Mouse (Mus musculus): ENCODE data around the gene Draxin. TPM values are rescaled to one million over a fixed set of nuclear protein-coding genes. Genes with fewer than 3 reads are reported as not detected.

The Draxin gene
- total and polyA plus RNA-seq, 2 experiments from 2014 or later = 8.7 to 40.5 TPM

DNA sequence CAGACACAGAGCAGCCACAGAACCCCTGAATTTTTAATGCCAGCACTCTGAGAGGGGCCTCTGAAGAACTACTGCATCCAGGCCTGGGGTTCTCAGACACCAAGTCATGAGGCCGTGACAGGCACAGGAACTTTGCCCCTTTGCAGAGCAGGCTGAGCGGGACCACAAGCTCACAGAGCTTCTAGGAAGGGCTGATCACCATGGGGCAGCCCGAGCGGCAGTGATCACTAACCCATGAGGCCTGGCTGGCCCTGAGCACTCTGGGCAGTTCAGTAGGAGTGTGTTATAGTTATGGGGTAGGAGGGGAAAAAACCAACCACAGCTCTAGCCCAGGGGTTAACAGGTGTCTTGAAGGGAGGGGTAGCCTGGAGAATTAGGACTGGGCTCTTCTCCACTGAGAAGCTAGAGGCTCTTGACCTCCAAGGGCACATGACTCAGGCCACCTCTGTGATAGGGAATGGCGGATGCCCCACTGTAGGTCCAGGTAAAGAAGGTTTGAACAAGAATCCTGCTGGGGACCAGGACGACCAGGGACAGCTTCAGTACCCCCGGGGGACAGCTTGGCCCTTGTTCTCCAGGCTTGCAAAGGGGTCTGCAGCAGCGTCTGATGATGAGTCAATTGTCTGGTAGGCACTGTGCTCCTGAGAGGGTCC, 50.4 kb downstream of the Draxin start:
- WGBS = 92% methylated on average over 8 of the region's 8 CpGs

DNA sequence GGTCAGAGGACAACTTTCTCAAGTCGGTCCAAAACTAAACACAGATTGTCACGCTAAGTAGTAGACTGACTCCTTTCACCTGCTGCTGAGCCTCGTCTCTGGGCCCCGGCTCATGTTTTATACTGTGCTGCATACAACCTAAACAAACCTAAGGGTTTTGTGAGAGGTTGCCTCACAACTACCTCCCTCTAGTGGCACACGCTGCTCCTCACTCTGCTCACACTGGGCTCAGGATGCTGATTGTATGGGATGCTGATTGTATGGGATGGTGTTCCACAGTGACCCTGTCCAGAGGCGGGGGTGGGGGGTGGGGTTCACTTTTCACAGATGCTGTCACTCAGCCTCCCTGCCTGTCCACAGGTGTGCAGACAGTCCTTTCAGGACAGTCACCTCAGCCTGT, 51.3 kb downstream of the Draxin start:
- DNase-seq (peak; percentile 43), ATAC-seq (peak; percentile 37)
- Histone ChIP-seq H3K4me3 (ENCODE audit: low read depth, low read length) (no peak overlapping the region), H3K27ac (ENCODE audit: low read depth, low read length) (no peak overlapping the region), H3K4me2 (ENCODE audit: low read depth) (no peak overlapping the region), H3K27me3 (ENCODE audit: insufficient read depth, low read length) (no peaks in the 10 kb centered on the region), H3K9me3 (ENCODE audit: low read length) (no peaks in the 10 kb centered on the region), H3K36me3 (ENCODE audit: insufficient read depth) (no peaks in the 10 kb centered on the region), H3K4me1 (ENCODE audit: insufficient read depth) (no peaks in the 10 kb centered on the region), H3K9ac (no peak overlapping the region)
- 65% methylated on average over 6 of the region's 6 CpGs for WGBS
- peak; percentile 62 for TF ChIP-seq CTCF (IDR thresholded peaks at IDR 0.05; ENCODE audit: low read depth)

More for the DNA sequence above, 50.4 kb downstream of the Draxin start:
- ATAC-seq = no peak
- Histone ChIP-seq H3K4me1 (ENCODE audit: insufficient read depth) (no peaks in the 10 kb centered on the region), H3K27ac (ENCODE audit: low read depth, low read length) (no peak overlapping the region), H3K9ac (no peak overlapping the region), H3K27me3 (ENCODE audit: insufficient read depth, low read length) (no peaks in the 10 kb centered on the region), H3K9me3 (ENCODE audit: low read length) (no peaks in the 10 kb centered on the region), H3K4me3 (ENCODE audit: low read depth, low read length) (no peak overlapping the region), H3K4me2 (ENCODE audit: low read depth) (no peak overlapping the region), H3K36me3 (ENCODE audit: insufficient read depth) (no peaks in the 10 kb centered on the region)
- no peak for TF ChIP-seq CTCF (IDR thresholded peaks at IDR 0.05; ENCODE audit: low read depth)
- no peak for DNase-seq

DNA sequence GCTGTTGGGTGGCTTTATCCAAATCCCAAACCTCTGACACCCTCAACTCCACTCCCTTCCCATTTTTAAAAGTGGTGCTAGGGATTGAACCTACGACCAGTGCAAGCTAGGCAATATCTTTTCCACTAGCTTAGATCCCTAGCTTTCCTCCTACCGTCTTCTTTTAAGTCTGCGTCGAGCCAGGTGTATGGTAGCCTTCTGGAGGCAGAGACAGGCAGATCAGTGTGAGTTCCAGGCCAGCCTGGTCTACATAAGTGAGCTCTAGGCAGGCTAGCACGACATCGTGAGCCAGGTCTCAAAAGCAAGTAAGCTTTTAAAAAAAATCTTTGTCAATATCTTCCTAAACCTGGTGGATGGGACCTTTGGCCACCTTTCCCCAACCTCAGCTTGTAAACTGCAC, 54.6 kb downstream of the Draxin start:
- Histone ChIP-seq H3K27me3 (ENCODE audit: insufficient read depth, low read length) (no peaks in the 10 kb centered on the region), H3K4me3 (ENCODE audit: low read depth, low read length) (no peak overlapping the region), H3K9ac (no peak overlapping the region), H3K4me2 (ENCODE audit: low read depth) (no peak overlapping the region), H3K27ac (ENCODE audit: low read depth, low read length) (no peak overlapping the region), H3K36me3 (ENCODE audit: insufficient read depth) (no peaks in the 10 kb centered on the region), H3K9me3 (ENCODE audit: low read length) (no peaks in the 10 kb centered on the region), H3K4me1 (ENCODE audit: insufficient read depth) (no peaks in the 10 kb centered on the region)
- DNase-seq (no peak), ATAC-seq (no peak)
- no peak for TF ChIP-seq CTCF (IDR thresholded peaks at IDR 0.05; ENCODE audit: low read depth)
- WGBS = 94% methylated on average over 6 of the region's 6 CpGs

DNA sequence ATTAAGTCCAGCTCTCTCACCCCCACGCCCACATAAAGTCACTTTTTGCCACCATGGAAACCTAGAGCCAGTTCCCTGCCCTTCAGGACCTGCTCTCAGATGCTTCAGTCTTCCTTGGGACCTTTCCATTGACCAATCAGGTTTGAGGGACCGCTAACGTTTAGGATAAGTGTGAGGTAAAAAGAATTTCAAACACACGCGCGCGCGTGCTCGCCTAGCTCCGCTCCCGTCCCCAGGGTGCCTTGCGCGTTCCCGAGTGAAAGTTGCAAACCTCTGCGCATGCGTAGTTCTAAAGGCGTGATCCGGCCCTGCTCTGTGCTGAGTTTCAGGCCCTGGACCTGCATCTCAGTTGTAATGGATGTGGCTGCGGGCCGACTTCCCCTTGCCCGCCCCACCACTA, 55.2 kb downstream of the Draxin start:
- Histone ChIP-seq H3K36me3 (ENCODE audit: insufficient read depth) (no peaks in the 10 kb centered on the region), H3K27me3 (ENCODE audit: insufficient read depth, low read length) (no peaks in the 10 kb centered on the region), H3K4me1 (ENCODE audit: insufficient read depth) (no peaks in the 10 kb centered on the region), H3K4me2 (ENCODE audit: low read depth) (peak overlapping the region; percentile 45), H3K27ac (ENCODE audit: low read depth, low read length) (no peak overlapping the region), H3K9me3 (ENCODE audit: low read length) (no peaks in the 10 kb centered on the region), H3K4me3 (ENCODE audit: low read depth, low read length) (peak overlapping the region; percentile 17; the same call in 1 of the 2 replicates), H3K9ac (no peak overlapping the region)
- WGBS = 37% methylated on average over 21 of the region's 21 CpGs
- no peak for TF ChIP-seq CTCF (IDR thresholded peaks at IDR 0.05; ENCODE audit: low read depth)
- DNase-seq = peak; percentile 82
- peak; percentile 23; the same call in 1 of the 2 replicates for ATAC-seq

DNA sequence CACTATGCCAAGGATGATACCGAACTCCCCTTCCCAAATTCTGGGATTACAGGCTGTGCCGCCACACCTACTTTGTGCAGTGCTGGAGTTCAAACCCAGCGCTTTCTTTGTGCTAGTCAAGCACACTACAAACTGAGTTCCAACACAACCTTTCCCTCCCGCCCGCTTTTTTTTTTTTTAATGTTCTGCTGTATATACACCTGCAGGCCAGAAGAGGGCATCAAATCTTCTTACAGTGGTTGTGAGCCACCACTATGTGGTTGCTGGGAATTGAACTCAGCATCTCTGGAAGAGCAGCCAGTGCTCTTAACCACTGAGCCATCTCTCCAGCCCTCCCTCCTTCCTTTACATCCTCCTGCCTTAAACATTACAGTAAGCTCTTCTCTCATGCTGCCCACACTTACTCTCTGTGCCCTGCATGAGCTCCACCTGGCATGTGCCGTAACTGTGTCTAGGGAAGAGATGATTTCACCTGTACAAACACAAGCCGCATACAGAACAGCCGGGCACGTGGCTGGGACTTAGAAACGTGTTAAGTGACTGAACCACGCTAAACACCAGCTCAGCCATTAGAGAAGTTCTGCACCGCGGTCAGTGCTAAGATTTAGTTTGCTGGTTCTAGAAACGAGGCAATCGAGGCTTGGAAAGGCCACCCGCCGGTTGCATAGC, 55.8 kb downstream of the Draxin start:
- TF ChIP-seq CTCF (IDR thresholded peaks at IDR 0.05; ENCODE audit: low read depth) = peak; percentile 56
- H3K4me1 ChIP-seq (ENCODE audit: insufficient read depth) = no peaks in the 10 kb centered on the region
- H3K9ac ChIP-seq = no peak overlapping the region
- peak overlapping the region; percentile 17; the same call in 1 of the 2 replicates for H3K4me3 ChIP-seq (ENCODE audit: low read depth, low read length)
- 46% methylated on average over 17 of the region's 17 CpGs for WGBS
- H3K4me2 ChIP-seq (ENCODE audit: low read depth) = peak overlapping the region; percentile 45
- DNase-seq (peak; percentile 32), ATAC-seq (peak; percentile 38; the same call in 1 of the 2 replicates)
- no peak overlapping the region for H3K27ac ChIP-seq (ENCODE audit: low read depth, low read length)
- H3K27me3 ChIP-seq (ENCODE audit: insufficient read depth, low read length) = no peaks in the 10 kb centered on the region
- no peaks in the 10 kb centered on the region for H3K36me3 ChIP-seq (ENCODE audit: insufficient read depth)
- no peaks in the 10 kb centered on the region for H3K9me3 ChIP-seq (ENCODE audit: low read length)

DNA sequence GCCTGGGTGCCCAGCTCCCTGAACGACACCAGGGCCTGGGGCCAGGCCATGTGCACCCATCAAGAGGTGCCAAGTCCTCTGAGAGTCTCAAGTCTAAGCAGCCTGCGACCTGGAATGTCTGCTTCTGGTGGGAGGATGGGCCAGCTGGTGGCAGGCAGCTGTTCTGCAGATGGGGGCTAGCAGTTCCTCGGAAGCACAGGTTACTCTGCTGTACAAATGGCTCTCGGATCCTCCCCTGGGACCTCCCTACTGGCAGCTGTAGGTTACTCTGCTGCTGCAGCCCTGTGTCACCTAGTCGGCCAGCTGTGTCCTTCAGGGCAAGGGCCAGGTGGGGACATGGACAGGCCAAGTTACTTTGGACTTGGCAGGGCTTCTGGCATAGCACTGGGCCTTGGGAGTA, 59.0 kb downstream of the Draxin start:
- Histone ChIP-seq H3K27me3 (ENCODE audit: insufficient read depth, low read length) (no peaks in the 10 kb centered on the region), H3K4me1 (ENCODE audit: insufficient read depth) (no peaks in the 10 kb centered on the region), H3K9ac (no peak overlapping the region), H3K36me3 (ENCODE audit: insufficient read depth) (no peaks in the 10 kb centered on the region), H3K4me2 (ENCODE audit: low read depth) (no peak overlapping the region), H3K27ac (ENCODE audit: low read depth, low read length) (no peak overlapping the region), H3K4me3 (ENCODE audit: low read depth, low read length) (no peak overlapping the region), H3K9me3 (ENCODE audit: low read length) (no peaks in the 10 kb centered on the region)
- 70% methylated on average over 5 of the region's 5 CpGs for WGBS
- no peak for TF ChIP-seq CTCF (IDR thresholded peaks at IDR 0.05; ENCODE audit: low read depth)
- ATAC-seq (no peak), DNase-seq (no peak)

DNA sequence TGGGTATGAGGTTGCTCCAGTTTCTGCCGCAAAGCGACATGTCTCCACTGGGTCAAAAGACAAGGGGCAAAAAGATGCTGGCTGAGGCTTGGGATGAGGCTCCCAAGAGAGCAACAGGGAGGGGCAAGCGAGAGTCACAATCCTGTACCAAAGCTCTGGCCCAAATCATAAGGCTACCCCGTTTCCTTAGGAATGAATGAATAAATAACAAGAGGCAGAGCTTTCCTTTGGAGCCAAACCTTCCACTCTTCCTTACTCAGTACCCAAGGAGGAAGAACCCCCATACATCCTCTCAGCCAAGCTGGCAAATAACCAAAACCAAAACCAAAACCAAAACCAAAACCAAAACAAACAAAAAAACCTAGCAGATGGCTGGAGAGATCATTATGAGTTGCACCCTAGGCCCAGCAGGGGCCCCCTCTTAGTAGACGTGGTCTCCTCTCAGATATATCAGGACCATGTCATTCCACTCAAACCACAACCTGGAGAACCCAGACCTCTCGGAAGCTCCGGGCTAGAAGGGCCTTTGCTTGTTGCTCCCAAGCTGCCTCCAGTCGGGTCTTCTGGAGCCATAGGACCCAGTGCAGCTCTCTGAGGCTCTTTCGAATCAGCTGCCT, 60.8 kb downstream of the Draxin start:
- DNase-seq (no peak), ATAC-seq (no peak)
- Histone ChIP-seq H3K4me1 (ENCODE audit: insufficient read depth) (no peaks in the 10 kb centered on the region), H3K9me3 (ENCODE audit: low read length) (no peaks in the 10 kb centered on the region), H3K36me3 (ENCODE audit: insufficient read depth) (no peaks in the 10 kb centered on the region), H3K4me3 (ENCODE audit: low read depth, low read length) (no peak overlapping the region), H3K27ac (ENCODE audit: low read depth, low read length) (no peak overlapping the region), H3K27me3 (ENCODE audit: insufficient read depth, low read length) (no peaks in the 10 kb centered on the region), H3K4me2 (ENCODE audit: low read depth) (no peak overlapping the region), H3K9ac (no peak overlapping the region)
- WGBS = 82% methylated on average over 9 of the region's 9 CpGs
- no peak for TF ChIP-seq CTCF (IDR thresholded peaks at IDR 0.05; ENCODE audit: low read depth)
